Mouse (Mus musculus): ENCODE results near the gene Primpol.
A peak's percentile ranks its signal among the peaks of the same experiment; 100 is the strongest.
"Not testable (repeated sequence)": the region's sequence is repeated elsewhere in the genome, so short reads cannot be mapped to it uniquely, and the experiment has no call there.

Primpol gene

GRCm38 (mm10) chr8:46603587-46603986, 13.4 kb downstream of the Primpol start:
- DNase-seq (ENCODE audit: low spot score), result no peak

- DNase-seq (ENCODE audit: low spot score), result no peak
Observed at GRCm38 (mm10) chr8:46600959-46601707, 15.9 kb downstream of the Primpol start.

- DNase-seq (ENCODE audit: low spot score), result no peak
Observed at GRCm38 (mm10) chr8:46599314-46599904, 17.6 kb downstream of the Primpol start.

DNA sequence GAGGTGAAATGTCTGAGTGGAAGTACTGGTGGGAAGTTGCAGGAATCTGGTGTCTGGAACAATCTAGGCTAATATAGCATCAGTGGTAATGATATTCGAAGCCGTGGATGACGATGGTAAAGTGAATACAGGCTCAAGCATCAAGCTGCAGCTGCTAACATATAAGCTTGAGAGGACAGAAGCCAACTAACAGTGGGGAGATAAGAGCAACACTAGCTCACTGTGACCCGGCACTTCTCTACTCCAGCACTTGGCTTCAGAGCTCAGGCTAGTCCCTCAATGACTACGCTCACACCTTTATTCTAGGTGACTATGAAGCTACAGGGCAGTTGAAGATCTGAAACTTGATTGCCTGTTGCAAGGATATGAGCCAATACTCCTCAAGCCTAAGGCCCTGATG, 18.3 kb downstream of the Primpol start:
- no peak for DNase-seq (ENCODE audit: low spot score)

DNA sequence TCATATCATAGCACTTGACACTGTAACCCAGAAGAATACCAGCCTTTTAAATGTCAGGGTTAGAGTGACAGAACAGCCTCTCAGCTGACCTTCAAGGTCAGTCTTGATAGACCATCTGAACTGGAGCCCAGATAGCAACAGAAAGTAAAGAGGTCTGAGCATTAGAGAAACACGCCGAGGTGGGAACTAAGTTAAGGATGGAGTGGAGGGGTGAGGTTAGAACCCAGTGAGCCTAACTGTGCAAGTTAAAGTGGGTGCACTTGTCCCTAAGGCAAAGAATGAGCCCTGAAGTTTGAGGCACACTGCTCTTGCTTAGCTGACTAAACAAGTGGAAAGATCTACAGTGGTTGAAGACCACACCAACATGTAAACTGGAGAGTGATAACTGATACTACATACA, 18.9 kb downstream of the Primpol start:
- DNase-seq (ENCODE audit: low spot score), result no peak

GRCm38 (mm10) chr8:46597411-46597810, 19.6 kb downstream of the Primpol start:
- no peak for DNase-seq (ENCODE audit: low spot score)

DNA sequence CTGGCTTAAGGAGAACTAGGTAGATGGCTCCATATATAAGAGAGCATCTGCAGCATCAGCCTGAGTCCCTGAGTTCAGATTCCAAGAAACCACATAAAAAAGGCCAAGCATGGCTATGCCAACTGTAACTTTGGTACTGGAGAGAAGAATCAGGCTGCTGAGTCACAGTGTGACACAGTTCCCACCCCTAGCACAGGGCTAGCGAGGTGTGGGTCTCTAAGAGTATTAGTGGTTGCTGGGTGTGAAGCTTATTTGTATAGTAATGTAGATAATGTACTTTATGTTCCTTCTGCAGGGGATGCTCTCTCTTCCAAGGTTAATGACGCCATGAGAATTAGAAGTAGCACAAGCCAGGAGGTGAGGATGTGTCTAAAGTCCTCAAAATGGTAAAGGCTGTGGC, 20.5 kb downstream of the Primpol start:
- no peak for DNase-seq (ENCODE audit: low spot score)

DNA sequence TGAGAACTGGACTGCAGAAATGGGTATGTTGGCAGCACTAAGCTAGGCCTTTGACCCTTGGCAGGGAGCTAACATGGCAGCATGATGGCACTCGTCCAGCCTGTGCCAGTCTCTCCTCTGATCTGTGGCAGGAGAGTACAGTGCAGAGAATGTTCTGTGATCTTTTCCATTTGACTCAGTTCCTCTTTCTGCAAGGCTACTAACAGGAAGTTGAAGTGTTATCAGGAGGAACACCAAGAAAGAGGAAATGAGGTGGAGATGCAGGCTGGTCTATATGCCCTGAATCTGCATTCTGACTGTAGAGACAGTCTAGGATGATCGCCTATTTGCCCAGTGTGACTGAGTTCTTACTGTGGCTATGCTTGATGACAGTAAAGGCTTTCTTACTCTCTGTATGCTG, 21.4 kb downstream of the Primpol start:
- DNase-seq (ENCODE audit: low spot score), result no peak

GRCm38 (mm10) chr8:46593772-46594171, 23.2 kb downstream of the Primpol start:
- DNase-seq (ENCODE audit: low spot score), result no peak

DNA sequence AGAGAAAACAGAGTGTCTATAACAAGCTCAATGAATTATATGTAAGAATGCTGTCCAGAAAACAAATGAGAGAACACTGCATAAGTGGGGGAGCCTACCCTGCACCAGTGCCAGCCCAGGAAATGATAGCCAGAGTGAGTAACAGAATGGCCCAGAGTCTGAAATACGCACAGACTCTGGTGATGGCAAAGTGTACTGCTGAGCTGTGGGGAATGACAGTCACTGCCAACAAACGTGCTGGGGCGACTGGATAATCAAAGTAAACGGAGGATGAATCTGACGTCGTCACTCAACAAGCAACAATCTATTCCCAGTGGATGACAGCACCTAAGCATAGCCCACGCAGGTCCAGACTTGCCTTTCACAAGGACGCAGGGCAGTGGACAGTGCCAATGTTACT, 23.9 kb downstream of the Primpol start:
- DNase-seq (ENCODE audit: low spot score), result no peak

DNA sequence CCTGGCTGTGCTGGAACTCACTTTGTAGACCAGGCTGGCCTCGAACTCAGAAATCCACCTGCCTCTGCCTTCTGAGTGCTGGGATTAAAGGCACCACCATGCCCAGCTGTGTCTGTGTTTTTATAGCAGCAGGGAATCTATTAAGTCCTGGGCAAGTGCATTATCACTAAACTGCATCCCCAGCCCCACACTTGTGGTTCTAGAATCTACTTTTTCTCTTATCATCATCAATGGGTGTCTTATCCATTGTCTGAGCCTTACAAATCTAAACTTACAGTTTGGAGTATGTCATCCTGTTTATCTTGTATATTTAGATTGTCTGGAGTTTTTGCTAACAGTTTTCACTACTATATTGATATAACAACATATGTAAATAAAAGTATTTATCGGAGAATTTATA, 28.3 kb downstream of the Primpol start:
- DNase-seq (ENCODE audit: low spot score), result no peak

- DNase-seq (ENCODE audit: low spot score), result no peak
Observed at GRCm38 (mm10) chr8:46587911-46588310, 29.1 kb downstream of the Primpol start.

DNA sequence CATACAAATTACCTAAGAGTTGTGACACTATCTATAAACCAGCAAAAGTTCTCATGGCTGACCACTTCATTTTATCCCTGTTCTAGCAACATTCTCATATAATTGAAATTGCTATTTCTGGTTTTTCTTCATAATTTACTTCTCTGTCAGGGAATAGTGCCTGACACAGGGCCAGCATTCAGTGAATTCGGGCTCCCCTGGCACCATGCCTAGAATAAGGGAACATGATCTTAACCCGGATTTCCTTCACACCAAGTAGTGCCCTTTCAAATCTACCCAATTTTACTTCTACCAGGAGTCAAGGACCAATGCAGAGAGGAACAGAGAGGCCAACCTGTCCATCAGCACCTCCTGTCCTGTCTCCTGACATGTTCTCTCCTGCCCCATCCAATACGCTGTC, 31.4 kb downstream of the Primpol start:
- no peak for DNase-seq (ENCODE audit: low spot score)

DNA sequence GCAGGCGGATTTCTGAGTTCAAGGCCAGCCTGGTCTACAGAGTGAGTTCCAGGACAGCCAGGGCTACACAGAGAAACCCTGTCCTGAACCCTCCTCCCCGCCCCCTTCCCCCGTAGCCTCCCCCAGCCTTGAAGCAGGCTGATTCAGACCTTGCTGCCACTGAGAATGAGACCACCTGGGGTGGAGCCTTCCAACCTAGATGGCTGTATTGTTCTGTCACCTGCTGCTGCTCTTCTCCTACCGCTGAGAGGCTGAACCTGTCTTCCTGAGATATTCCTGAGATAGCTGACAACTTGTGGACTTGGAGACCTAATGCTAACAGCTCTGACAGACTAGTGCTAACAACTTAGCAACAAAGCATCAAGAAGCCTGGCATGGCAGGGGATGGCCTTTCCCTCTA, 32.7 kb downstream of the Primpol start:
- DNase-seq (ENCODE audit: low spot score), result not testable (repeated sequence)

GRCm38 (mm10) chr8:46578794-46579193, 38.2 kb downstream of the Primpol start:
- DNase-seq (ENCODE audit: low spot score), result no peak

DNA sequence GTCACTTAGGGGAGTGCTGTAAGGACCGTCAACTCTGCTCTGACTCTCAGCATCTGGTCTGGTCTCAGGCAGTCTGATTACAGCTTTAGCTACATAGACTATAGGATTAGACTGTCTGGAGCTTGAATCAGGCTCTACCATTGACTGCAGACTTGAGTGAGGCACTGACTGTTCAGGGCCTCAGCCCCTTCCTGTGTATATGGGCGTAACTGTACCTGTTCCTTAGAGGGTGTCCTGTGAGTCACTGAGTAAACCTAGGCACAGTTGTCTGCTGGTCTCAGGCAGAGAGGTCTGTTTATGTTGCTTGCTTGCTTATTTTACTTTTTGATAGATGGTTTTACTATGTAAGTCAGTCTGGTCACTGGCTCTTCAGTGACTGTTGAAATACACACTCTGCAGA, 43.0 kb downstream of the Primpol start:
- no peak for DNase-seq (ENCODE audit: low spot score)

- no peak for DNase-seq (ENCODE audit: low spot score)
Observed at GRCm38 (mm10) chr8:46573446-46573845, 43.6 kb downstream of the Primpol start.

DNA sequence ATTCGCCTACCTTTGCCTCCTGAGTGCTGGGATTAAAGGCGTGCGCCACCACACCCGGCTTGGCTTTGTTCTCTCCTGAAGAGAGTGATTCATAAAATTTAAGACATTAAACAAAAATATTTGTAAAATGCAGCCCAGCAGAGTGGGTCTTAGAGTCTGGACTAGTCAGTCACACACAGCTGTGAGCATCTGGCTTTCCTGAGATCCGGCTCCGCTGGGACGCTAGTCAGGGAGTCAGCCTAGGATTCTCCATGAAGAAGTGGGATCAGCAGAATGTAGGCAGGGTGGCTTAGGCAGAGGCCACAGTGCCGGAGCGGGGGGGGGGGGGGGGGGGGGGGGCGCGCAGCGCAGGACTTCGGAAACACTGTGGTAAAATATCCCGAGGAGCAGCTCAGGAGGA, 46.3 kb downstream of the Primpol start:
- DNase-seq (ENCODE audit: low spot score), result no peak

GRCm38 (mm10) chr8:46569659-46570441, 47.2 kb downstream of the Primpol start:
- peak; percentile 35 for DNase-seq (ENCODE audit: low spot score)

GRCm38 (mm10) chr8:46568942-46569341, 48.1 kb downstream of the Primpol start:
- no peak for DNase-seq (ENCODE audit: low spot score)

GRCm38 (mm10) chr8:46567946-46568345, 49.1 kb downstream of the Primpol start:
- no peak for DNase-seq (ENCODE audit: low spot score)

DNA sequence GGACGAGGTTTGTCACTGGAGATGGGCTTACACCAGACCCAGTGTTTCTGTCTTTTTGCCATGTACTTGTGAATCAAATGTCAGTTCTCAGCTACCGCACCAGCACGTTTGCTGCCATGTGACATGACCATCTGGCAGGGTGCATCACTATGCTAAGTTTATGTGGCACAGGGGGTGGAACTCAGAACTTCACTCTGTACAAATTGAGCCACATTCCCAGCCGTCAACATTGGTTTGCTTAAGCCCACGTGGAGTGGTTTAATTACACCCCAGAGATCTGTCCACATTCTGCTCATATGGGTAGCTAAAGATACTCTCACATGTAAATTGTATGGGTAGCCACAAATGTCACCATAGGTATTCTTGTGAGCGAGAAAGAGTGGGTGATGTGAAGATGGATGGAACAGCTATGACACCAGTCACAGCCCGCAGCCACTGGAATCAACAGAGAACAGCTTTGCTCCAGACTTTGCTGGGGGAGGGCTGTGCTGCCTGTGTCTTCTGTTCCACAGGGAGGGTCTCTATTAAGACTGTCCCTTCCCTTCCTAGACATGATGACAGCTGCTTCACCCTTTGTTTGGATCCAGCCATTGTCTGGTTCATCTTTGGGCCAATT, 50.0 kb downstream of the Primpol start:
- no peak for DNase-seq (ENCODE audit: low spot score)

DNA sequence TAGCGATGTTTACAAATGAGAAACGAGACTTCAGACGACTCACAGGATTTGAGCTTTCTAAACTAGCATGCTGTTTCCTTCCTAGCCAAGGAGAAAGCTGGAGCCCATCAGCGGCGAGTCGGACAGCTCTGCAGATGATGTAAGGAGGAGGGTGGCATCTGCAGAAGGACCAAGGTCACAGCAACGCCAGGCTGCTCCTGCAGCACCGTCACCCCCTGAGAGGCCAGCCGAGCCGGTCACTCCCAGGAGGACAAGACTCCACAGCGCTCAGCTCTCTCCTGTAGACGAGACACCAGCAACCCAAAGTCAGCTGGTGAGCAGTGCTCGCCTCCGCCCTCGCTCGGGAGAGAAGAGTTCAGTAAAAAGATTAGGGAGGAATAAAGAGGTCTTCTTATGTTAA, 54.7 kb downstream of the Primpol start:
- no peak for DNase-seq (ENCODE audit: low spot score)
